Mouse (Mus musculus) neutrophil, adult 5-6 weeks (primary cell): ENCODE data around the gene Slc4a3. TPM values are rescaled to one million over a fixed set of nuclear protein-coding genes. Genes with fewer than 3 reads are reported as not detected.

ENCODE experiments used
- ATAC-seq: fragments of 151-379, 151-347 bp; 2 replicates; pipeline ENCODE4 v1.8.0; 2017; ENCODE audit warnings: mild to moderate bottlenecking, moderate TSS enrichment; ENCODE audit not compliant: insufficient number of reproducible peaks, poor library complexity, low FRiP score, severe bottlenecking; ENCODE audit errors: extremely low read depth
- total RNA-seq: library from RNA; stranded (forward); fragments of 200-1000 nt; gene quantifications from 2 replicates; pipeline ENCODE4 v1.2.3, GENCODE M21; 2017

Gene Slc4a3
- total RNA-seq, 1 experiment from 2014 or later, result not detected

DNA sequence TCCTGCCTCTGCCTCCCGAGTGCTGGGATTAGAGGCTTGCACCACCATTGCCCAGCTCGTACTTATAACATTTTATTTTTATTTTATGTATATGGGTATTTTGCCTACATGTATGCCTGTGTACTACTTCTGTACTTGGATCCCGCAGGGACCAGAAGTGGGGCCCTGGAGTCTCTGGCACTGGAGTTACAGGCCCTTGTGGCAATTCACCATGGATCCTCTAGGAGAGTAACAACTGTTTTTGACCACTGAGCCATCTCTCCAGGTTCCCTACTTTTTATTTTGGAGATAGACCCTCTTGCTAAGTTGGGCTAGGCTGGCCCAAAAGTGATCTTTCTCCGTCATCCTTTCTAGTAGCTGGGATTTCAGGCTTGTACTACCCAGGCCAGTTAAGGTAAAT, 27.6 kb upstream of the Slc4a3 start:
- no peak for ATAC-seq

GRCm38 (mm10) chr1:75519576-75519975, 26.5 kb upstream of the Slc4a3 start:
- no peak for ATAC-seq

GRCm38 (mm10) chr1:75521321-75522031, 24.6 kb upstream of the Slc4a3 start, which contains the start of gene Stk11ip:
Gene Stk11ip (plus strand): TSS chr1:75521529.
- ATAC-seq, result peak; percentile 80

GRCm38 (mm10) chr1:75524679-75525078, 21.4 kb upstream of the Slc4a3 start:
- peak; percentile 78 for ATAC-seq

DNA sequence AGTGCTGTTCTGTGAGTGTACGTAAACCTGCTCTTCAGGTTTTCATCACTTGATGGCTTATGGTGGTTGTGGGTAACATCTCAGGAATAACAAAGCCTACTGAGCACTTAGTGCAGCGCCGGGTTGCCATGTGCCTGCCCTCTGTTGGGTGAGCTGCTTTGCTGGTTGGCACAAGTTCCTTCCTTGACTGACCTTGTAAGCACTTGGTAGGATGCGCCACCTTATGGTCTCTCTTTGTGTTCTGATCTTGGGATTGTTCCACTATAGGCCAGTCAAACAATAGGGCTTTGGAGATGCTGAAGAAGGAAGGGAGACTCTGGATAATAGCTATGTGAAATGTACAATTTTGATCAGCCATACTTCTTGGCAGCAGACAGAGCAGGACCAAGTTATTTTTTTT, 15.5 kb upstream of the Slc4a3 start:
- ATAC-seq, result no peak

DNA sequence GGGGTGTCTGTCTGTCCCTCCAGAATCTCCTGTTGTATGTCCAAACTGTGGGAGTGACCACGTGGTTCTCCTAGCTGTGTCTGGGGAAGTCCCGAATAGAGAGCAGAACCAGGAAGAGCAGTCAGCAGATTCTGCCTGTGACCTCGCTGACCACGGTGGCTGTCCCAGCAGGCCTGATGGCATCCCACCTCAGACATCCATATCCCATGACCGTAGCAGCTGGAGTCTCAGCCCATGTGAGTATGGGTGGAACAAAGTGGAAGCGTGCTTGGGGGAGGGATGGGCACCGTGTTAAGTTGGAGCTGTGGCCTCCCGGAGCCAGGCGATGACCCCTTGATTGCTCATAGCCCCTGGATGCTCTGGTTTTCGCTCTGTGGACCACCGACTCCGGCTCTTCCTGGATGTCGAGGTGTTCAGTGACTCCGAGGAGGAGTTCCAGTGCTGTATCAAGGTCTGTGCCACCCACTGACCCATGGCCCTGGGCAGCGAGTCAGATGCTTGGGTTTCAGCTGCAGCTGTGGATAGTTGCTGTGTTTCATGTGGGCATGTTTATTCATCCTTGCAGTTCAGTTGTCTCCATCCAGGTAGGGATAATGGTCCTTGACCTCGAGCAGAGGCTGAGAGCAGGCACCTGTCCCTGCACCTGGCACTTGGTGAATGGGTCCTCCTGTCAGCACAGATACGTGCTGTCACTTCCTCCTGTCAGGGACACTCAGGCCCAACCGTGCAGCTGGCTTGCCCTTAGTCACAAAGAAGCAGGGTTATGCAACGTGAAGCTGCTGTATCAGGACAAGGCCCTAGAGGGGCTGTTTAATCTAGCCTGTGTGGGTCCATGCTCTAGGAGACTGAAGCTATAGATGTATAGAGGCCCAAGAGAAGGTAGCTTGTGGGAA, 13.5 kb upstream of the Slc4a3 start:
- no peak for ATAC-seq

DNA sequence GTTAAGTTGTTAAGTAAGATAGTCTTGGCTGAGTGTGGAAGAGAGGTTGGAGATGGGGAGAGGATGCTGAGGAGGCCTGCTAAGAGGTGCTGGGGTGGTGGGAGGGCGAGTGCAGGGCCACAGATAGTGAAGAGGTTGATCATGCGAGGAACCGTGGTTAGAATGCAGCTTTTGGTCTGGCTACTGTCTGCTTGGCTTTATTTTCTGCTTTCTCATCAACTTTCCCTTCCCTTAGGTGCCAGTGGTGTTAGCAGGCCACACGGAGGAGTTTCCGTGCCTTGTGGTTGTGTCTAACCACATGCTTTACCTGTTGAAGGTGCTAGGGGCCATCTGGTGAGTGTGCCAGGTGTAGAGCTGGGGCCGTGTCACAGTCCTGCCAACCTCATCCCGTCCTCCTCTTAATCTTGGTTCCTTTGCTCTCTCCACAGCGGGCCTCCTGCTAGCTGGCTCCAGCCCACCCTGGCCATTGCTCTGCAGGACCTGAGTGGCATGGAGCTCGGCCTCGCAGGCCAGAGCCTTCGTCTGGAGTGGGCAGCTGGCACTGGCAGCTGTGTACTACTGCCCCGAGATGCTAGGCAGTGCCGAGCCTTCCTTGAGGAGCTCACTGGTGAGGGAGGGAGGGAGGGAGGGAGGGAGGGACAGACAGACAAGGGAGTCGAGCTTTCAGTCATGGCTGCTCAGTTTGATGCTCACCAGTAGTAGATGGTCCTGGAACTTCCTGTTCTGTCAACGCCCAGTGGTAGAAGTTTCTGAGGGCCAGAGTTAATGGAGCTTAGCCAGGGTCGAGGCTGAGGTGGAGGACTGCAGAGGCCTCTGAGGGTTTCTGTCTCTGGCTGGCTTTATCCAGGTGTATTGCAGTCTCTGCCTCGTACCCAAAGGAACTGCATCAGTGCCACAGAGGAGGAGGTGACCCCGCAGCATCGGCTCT, 12.5 kb upstream of the Slc4a3 start:
- ATAC-seq, result no peak

GRCm38 (mm10) chr1:75537587-75537986, 8.5 kb upstream of the Slc4a3 start:
- ATAC-seq, result no peak

- no peak for ATAC-seq
Observed at GRCm38 (mm10) chr1:75538597-75539190, 7.4 kb upstream of the Slc4a3 start.

DNA sequence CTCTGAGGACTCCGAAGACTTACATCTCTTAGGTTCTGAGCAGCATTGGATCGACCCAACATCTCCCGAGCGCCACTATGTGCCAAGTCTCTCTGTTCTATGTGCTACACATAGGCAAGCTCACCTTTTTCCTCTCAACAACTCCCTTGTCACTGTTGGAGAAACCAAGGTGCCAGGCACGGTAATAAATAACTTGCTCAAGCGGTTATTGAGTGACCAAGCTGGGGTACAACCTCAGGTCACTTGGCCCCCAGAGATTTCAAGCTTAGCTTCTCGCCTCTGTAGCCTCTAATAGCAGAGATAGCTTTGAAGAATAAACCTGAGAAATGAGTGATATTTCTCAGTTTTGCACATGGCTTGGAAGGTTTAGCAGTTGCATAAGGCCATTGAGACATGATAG, 4.6 kb upstream of the Slc4a3 start:
- no peak for ATAC-seq

- ATAC-seq, result no peak
Observed at GRCm38 (mm10) chr1:75544351-75544750, 1.7 kb upstream of the Slc4a3 start.

DNA sequence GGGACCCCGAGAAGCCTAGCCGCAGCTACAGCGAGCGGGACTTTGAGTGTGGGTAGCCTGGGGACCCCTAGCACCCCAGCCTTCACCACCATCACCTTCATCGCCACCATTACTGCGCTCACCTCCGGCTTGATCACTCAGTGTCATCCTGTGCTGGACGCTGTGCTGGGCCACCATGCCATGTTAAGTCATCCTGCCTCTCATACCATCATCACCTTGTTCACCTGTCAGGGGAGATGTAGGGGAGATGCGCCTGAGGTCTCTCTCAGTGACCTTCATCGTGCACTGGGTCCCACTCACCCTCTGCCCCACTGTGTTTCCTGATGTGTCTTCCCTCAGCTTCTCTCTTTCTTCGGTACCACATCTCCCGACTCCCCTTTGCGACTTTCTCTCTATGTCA, 1.3 kb downstream of the Slc4a3 start:
- ATAC-seq, result no peak

- ATAC-seq, result no peak
Observed at GRCm38 (mm10) chr1:75548083-75548482, 2.0 kb downstream of the Slc4a3 start.

GRCm38 (mm10) chr1:75548871-75549270, 2.8 kb downstream of the Slc4a3 start:
- ATAC-seq, result no peak

DNA sequence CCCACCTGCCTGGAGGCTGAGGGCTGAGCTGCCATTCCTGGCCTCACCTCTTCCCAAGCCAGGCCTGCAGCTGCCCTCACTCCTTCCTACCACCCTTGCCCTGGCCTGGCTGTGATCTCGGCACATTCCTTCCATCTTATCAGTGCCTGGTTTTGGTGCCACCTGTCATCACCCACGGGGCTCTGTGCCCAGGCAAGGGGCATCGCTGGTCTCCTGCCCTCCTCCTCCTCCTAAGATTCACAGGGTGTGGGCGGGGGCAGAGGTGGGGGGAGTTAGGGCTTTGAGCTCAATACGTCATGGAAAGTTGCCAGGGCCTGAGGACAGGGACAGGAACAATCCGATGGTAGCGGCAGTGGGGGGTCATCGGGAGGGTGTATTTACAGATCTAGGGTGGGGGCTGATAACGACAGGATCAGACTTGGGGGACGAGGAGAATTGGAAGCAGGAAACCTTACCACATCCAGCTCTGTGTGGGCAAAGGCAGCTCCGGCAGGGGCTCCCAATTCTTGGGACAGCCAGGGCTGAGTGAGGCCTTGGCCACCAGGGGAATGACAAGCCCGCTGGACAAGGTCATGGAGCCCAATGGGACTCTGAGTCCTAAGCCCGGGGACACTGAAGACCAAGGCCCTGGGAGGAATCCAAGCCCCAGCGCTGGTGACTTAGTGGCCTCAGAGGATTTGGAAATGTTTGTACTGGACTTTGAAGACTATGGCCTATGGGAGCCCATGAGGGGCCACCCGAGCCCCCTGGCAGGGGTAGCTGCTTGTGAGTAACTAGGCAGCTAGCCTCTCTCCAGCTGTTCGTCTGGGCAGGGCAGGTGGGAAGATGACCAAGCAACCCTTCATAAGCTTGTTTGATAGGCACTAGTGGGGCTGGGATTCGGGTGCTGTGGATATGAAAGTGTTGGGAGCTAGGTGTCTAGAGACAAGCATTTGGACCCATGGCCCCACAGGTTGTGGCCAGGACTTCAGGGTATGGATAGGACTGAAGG, 3.5 kb downstream of the Slc4a3 start:
- no peak for ATAC-seq

- no peak for ATAC-seq
Observed at GRCm38 (mm10) chr1:75550586-75550985, 4.5 kb downstream of the Slc4a3 start.

DNA sequence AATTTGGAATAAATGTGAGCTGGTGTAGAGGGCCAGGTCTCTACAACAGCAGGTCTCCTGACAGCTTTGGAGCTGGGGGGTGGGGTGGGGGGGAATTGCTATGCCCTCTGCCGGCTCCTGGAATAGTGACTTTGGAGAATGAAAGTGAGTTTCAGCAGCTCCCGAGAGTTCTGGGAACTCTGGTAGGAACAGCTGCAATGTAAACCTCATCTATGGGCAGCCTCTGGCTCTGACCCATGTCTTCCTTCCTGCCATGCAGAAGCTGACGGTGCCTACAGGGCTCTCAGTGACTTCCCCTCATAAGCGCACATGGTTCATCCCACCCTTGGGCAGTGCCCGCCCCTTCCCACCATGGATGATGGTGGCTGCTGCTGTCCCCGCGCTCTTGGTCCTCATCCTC, 9.6 kb downstream of the Slc4a3 start:
- ATAC-seq, result no peak
